Mouse (Mus musculus) embryonic fibroblast, embryonic 13.5 days (primary cell): ENCODE measurements around the gene Gm44790. TPM values are rescaled to one million over a fixed set of nuclear protein-coding genes. Genes with fewer than 3 reads are reported as not detected.

ENCODE experiments used
- H3K27ac ChIP-seq: 2 replicates; pipeline ENCODE4 v1.5.1; 2012; ENCODE audit warnings: low read length, control low read depth, inconsistent platforms; ENCODE audit not compliant: insufficient read depth
- H3K4me1 ChIP-seq: 2 replicates; pipeline ENCODE4 v1.6.1; 2011; ENCODE audit warnings: low read length; ENCODE audit not compliant: control insufficient read depth, insufficient read depth
- H3K4me3 ChIP-seq: 2 replicates; pipeline ENCODE4 v1.5.1; 2011; ENCODE audit warnings: mild to moderate bottlenecking, control low read depth, low read length; ENCODE audit not compliant: insufficient read depth
- CTCF ChIP-seq: IDR thresholded peaks from 2 replicates; pipeline ENCODE4 v1.5.1; 2011; ENCODE audit warnings: mild to moderate bottlenecking, control low read depth, low read length, moderate library complexity, borderline replicate concordance; ENCODE audit not compliant: insufficient read depth
- POLR2A ChIP-seq: IDR thresholded peaks from 2 replicates; pipeline ENCODE4 v1.6.1; 2011; ENCODE audit warnings: low read depth, mild to moderate bottlenecking, control low read depth, low read length, moderate library complexity
- polyA plus RNA-seq: library from polyadenylated mRNA; stranded (reverse); fragments of >200 nt; gene quantifications from 2 replicates; pipeline ENCODE4 v1.2.4, GENCODE M21; 2011; ENCODE audit warnings: low read depth; ENCODE audit not compliant: missing spikeins, insufficient read length

The Gm44790 gene
- polyA plus RNA-seq, 1 experiment: not detected

GRCm38 (mm10) chr6:86433696-86434095, 7.2 kb downstream of the Gm44790 start:
- TF ChIP-seq POLR2A (no peak), CTCF (no peak)
- H3K4me1 ChIP-seq: no peaks in the 10 kb centered on the region
- no peak overlapping the region for H3K27ac ChIP-seq
- no peak overlapping the region for H3K4me3 ChIP-seq

GRCm38 (mm10) chr6:86437711-86438110, 11.3 kb downstream of the Gm44790 start:
- Histone ChIP-seq H3K27ac (peak overlapping the region; percentile 84), H3K4me3 (peak overlapping the region; percentile 56), H3K4me1 (0 out of 2 replicates have a peak, but pooled peaks cover 2% of the 10 kb centered on the region)
- TF ChIP-seq CTCF (peak; percentile 49; the same call in 1 of the 2 replicates), POLR2A (no peak)

- TF ChIP-seq CTCF (no peak), POLR2A (peak; percentile 56)
- peak within 1 kb of the TSS; percentile 84 for H3K27ac ChIP-seq
- H3K4me1 ChIP-seq: 0 out of 2 replicates have a peak, but pooled peaks cover 2% of the 10 kb centered on the region
- peak within 1 kb of the TSS; percentile 56 for H3K4me3 ChIP-seq
These were observed 12.0 kb downstream of the Gm44790 start, which contains the start of gene C87436 for GRCm38 (mm10) chr6:86438272-86439118. TSS of gene C87436 (plus strand) at chr6:86438374.

- peak overlapping the region; percentile 73 for H3K27ac ChIP-seq
- peak overlapping the region; percentile 56 for H3K4me3 ChIP-seq
- no peak for TF ChIP-seq CTCF
- TF ChIP-seq POLR2A: 0 out of 2 replicates have a peak, but pooled peaks have one; percentile 1
- H3K4me1 ChIP-seq: 0 out of 2 replicates have a peak, but pooled peaks cover 2% of the 10 kb centered on the region
These were observed 12.7 kb downstream of the Gm44790 start for GRCm38 (mm10) chr6:86439119-86439496.

- Histone ChIP-seq H3K4me3 (peak overlapping the region; percentile 56), H3K27ac (peak overlapping the region; percentile 42; the same call in 1 of the 2 replicates)
- no peak for TF ChIP-seq POLR2A
- TF ChIP-seq CTCF: no peak
These were observed 13.1 kb downstream of the Gm44790 start for GRCm38 (mm10) chr6:86439531-86439930.

GRCm38 (mm10) chr6:86441571-86441970, 15.1 kb downstream of the Gm44790 start:
- Histone ChIP-seq H3K4me3 (no peak overlapping the region), H3K4me1 (0 out of 2 replicates have a peak, but pooled peaks cover 2% of the 10 kb centered on the region), H3K27ac (no peak overlapping the region)
- TF ChIP-seq POLR2A: no peak
- no peak for TF ChIP-seq CTCF

More at GRCm38 (mm10) chr6:86439531-86439930, 13.1 kb downstream of the Gm44790 start:
- 0 out of 2 replicates have a peak, but pooled peaks cover 2% of the 10 kb centered on the region for H3K4me1 ChIP-seq

GRCm38 (mm10) chr6:86445551-86445950, 19.1 kb downstream of the Gm44790 start:
- H3K4me1 ChIP-seq: no peaks in the 10 kb centered on the region
- TF ChIP-seq POLR2A: no peak
- no peak for TF ChIP-seq CTCF
- H3K27ac ChIP-seq: no peak overlapping the region
- no peak overlapping the region for H3K4me3 ChIP-seq

- no peak overlapping the region for H3K27ac ChIP-seq
- TF ChIP-seq CTCF (no peak), POLR2A (no peak)
- H3K4me3 ChIP-seq: no peak overlapping the region
- no peaks in the 10 kb centered on the region for H3K4me1 ChIP-seq
These were observed 20.6 kb downstream of the Gm44790 start for GRCm38 (mm10) chr6:86446927-86447568.

- Histone ChIP-seq H3K27ac (no peak overlapping the region), H3K4me1 (no peaks in the 10 kb centered on the region), H3K4me3 (no peak overlapping the region)
- TF ChIP-seq CTCF (no peak), POLR2A (no peak)
These were observed 30.3 kb downstream of the Gm44790 start for GRCm38 (mm10) chr6:86456727-86457126.
